ENCODE assay signal across 8 mouse cellular contexts in the genomic region with DNA sequence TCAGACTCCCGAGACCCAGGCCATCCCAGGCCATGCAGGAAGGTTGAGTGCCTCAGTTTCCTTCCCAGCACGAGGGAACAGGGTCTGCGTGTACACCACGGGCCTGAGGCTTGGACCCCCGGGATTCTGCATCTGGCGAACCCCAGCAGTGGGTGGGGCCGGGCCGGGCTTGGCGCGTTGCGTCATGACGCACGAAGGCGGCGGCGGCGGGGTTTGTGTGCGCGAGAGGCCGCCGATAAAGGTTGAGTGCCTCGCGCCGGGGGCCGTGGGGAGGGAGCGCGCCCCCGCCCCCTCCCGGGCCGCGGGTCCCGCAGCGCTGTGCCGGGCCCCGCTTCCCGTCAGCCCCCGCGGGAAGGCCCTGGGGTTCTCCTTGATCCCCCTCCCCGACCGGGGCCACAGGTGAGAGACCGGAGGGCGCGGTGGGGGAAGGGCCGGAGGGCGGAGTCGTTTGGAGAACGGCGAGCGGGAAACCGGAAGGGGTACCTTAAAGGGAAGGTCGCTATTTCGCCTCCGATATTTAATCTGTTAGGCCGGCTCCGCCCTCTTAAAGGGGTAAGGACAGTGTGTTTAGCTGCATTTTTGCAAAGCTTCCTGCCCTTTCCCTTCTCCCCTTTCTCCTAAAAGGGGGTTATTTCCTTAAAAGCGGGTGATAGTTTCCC. TPM values are rescaled to one million over a fixed set of nuclear protein-coding genes. Genes with fewer than 3 reads are reported as not detected.
A peak's percentile ranks its signal among the peaks of the same experiment; 100 is the strongest.
DNase-seq lines count a peak whose midpoint lies in the region; ATAC-seq lines count a peak whose summit lies in the region.

Zfp628 (plus strand) TSS at position 211 of the 659 bp plus-strand sequence.

- H3K9me3 ChIP-seq in lung, embryonic 16.5 days (ENCODE audit: control insufficient read depth, low read length): no peaks in the 10 kb centered on the region

- peak within 1 kb of the TSS; percentile 97 for H3K27ac ChIP-seq in lung, embryonic 16.5 days (ENCODE audit: low read length)

- ATAC-seq in hematopoietic stem cell, adult 5-6 weeks (replicated peaks in 1 of 2; ENCODE audit: insufficient read depth in 1 of 2, low FRiP score in 2 of 2, low TSS enrichment in 1 of 2, low read depth in 1 of 2, poor library complexity in 2 of 2, severe bottlenecking in 2 of 2): peak; percentile 73 to 85
- peak; percentile 93 for ATAC-seq in lung, embryonic 16.5 days (ENCODE audit: low read depth)

- peak within 1 kb of the TSS; percentile 91 for H3K4me2 ChIP-seq in lung, embryonic 16.5 days (ENCODE audit: low read depth, low read length)

- peaks cover 13% of the 10 kb centered on the region for H3K4me1 ChIP-seq in lung, embryonic 16.5 days (replicated peaks; ENCODE audit: control insufficient read depth, insufficient read depth, low read length)

- peak within 1 kb of the TSS; percentile 96 for H3K9ac ChIP-seq in lung, embryonic 16.5 days (ENCODE audit: low read length)

- DNase-seq in MEL-GATA-1-ER (ENCODE audit: extremely low read depth, low read depth): peak; percentile 73
- DNase-seq in cerebellum, adult 8-10 months: peak; percentile 97
- DNase-seq in forelimb bud, embryonic 11.5 days (ENCODE audit: low read depth, low spot score): peak; percentile 97
- peak; percentile 96 for DNase-seq in layer of hippocampus, adult 9-10 months (ENCODE audit: low spot score)
- DNase-seq in ovary, postnatal 10 days (ENCODE audit: low spot score): peak; percentile 93
- DNase-seq in thymus, postnatal 10 days (ENCODE audit: low spot score in 2 of 2): peak; percentile 92 to 98

- peak within 1 kb of the TSS; percentile 77 for H3K4me3 ChIP-seq in lung, embryonic 16.5 days (ENCODE audit: low read length)

- H3K27me3 ChIP-seq in lung, embryonic 16.5 days (ENCODE audit: control insufficient read depth, insufficient read depth, low read depth, low read length): no peaks in the 10 kb centered on the region

- peaks cover 12% of the 10 kb centered on the region for H3K36me3 ChIP-seq in lung, embryonic 16.5 days (ENCODE audit: control insufficient read depth, insufficient read depth, low read length)

- under 1% methylated on average over 31 of the region's 56 CpGs for WGBS in lung, embryonic 16.5 days

RNA-seq across cellular contexts. Expression of gene Zfp628, which starts in this region (rescaled TPM):
- 2.2 and 3.2 TPM in 2 replicates for total RNA-seq in hematopoietic stem cell, adult 5-6 weeks (2017)
- polyA plus RNA-seq in lung, embryonic 16.5 days (2015; fragmentation: Nextera tagmentation; extraction: Ambion mirVana): 3.4 and 3.7 TPM in 2 replicates

Comparison
In these comparisons a context has a peak if more than half of its experiments do, and no peak if none do; other contexts are left out.
1. Peak in every context shown above with its lines: DNase-seq, ATAC-seq, H3K4me3 ChIP-seq and H3K27ac ChIP-seq.